Mouse (Mus musculus): ENCODE data around the gene Abhd5. TPM values are rescaled to one million over a fixed set of nuclear protein-coding genes. Genes with fewer than 3 reads are reported as not detected.

Abhd5 gene
- polyA plus RNA-seq, 1 experiment, result 296 TPM

DNA sequence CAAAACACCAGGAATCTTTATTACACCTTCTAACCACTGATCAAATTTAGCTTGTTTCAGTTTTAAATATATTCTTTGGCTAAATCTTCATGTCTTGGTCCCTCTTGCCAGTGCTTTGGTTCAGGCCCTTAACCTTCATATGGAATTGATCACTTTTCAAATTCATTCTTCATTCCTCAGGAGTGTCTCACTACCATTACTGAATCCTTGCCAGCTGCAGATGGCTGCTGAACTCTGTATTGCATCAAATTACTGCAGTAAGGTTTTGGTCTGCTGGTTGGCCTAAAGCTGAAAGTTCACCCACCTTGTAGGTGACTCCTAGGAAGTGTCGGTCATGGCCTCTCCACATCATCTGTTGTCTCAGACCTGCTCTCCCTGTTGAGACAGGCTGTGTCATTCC, 12.8 kb downstream of the Abhd5 start:
- no peak for TF ChIP-seq CTCF (IDR thresholded peaks at IDR 0.05; ENCODE audit: control insufficient read depth, insufficient read depth, insufficient replicate concordance, low read depth, low read length)
- TF ChIP-seq POLR2A (IDR thresholded peaks at IDR 0.05; ENCODE audit: control insufficient read depth, low read depth, low read length), result no peak

DNA sequence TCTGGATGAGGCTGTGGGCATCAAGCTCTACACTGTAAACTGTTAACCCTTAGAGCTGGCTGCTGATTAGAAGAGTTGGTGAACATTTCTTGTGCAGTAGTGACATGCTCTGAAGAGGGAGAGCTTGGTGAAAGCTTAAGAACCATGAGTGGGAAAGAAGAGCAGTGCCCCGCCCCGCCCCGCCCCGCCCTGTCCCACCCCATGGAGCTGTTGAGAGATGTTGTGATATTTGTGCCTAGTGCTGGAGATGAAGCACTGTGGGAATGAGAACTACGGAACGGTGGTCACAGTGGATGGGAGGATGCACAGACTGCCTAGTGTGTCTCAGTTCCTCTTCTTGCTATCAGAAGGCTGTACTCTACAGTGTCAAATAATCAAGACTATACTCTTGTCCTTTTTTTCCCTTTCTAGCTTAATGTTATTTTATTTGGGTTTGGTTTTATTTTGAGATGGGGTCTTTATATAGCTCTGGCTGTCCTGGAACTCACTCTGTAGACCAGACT, 18.9 kb downstream of the Abhd5 start:
- H3K36me3 ChIP-seq (ENCODE audit: control insufficient read depth, insufficient read depth, low read length), result no peaks in the 10 kb centered on the region
- no peak overlapping the region for H3K4me3 ChIP-seq (ENCODE audit: control insufficient read depth, low read depth, low read length)
- no peaks in the 10 kb centered on the region for H3K27me3 ChIP-seq (ENCODE audit: control insufficient read depth, insufficient read depth, low read length)
- H3K27ac ChIP-seq (ENCODE audit: control insufficient read depth, insufficient read depth, low read depth, low read length), result no peak overlapping the region
- H3K4me1 ChIP-seq (ENCODE audit: control insufficient read depth, insufficient read depth, low read length), result no peaks in the 10 kb centered on the region
- TF ChIP-seq POLR2A (IDR thresholded peaks at IDR 0.05; ENCODE audit: control insufficient read depth, low read depth, low read length), result no peak
- TF ChIP-seq CTCF (IDR thresholded peaks at IDR 0.05; ENCODE audit: control insufficient read depth, insufficient read depth, insufficient replicate concordance, low read depth, low read length), result no peak

More for the DNA sequence above, 12.8 kb downstream of the Abhd5 start:
- Histone ChIP-seq H3K4me3 (ENCODE audit: control insufficient read depth, low read depth, low read length) (no peak overlapping the region), H3K36me3 (ENCODE audit: control insufficient read depth, insufficient read depth, low read length) (no peaks in the 10 kb centered on the region), H3K27me3 (ENCODE audit: control insufficient read depth, insufficient read depth, low read length) (no peaks in the 10 kb centered on the region), H3K27ac (ENCODE audit: control insufficient read depth, insufficient read depth, low read depth, low read length) (no peak overlapping the region), H3K4me1 (ENCODE audit: control insufficient read depth, insufficient read depth, low read length) (no peaks in the 10 kb centered on the region)

DNA sequence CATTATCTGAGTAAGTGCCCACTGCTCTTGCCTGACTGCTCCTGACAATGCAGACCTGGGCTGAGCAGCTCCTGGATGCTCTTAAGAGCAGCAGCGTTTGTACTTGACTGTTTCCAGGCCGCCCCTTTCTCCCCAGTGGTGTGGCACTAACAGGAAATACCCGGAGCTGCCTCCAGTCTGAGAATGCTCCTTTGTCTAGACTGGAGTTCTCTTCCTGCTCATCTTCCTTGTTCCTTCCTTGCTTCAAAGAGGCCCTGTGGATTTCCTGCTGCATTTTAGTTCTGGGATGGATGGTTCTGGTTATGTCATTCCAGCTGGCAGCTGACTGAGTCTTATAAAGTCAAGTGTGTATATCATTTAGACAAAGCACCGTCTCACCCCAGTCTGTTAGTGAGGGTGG, 21.1 kb downstream of the Abhd5 start:
- Histone ChIP-seq H3K27me3 (ENCODE audit: control insufficient read depth, insufficient read depth, low read length) (no peaks in the 10 kb centered on the region), H3K36me3 (ENCODE audit: control insufficient read depth, insufficient read depth, low read length) (no peaks in the 10 kb centered on the region; the same call in 1 of the 2 replicates), H3K27ac (ENCODE audit: control insufficient read depth, insufficient read depth, low read depth, low read length) (no peak overlapping the region), H3K4me3 (ENCODE audit: control insufficient read depth, low read depth, low read length) (no peak overlapping the region), H3K4me1 (ENCODE audit: control insufficient read depth, insufficient read depth, low read length) (no peaks in the 10 kb centered on the region)
- TF ChIP-seq POLR2A (IDR thresholded peaks at IDR 0.05; ENCODE audit: control insufficient read depth, low read depth, low read length) (no peak), CTCF (IDR thresholded peaks at IDR 0.05; ENCODE audit: control insufficient read depth, insufficient read depth, insufficient replicate concordance, low read depth, low read length) (no peak)

DNA sequence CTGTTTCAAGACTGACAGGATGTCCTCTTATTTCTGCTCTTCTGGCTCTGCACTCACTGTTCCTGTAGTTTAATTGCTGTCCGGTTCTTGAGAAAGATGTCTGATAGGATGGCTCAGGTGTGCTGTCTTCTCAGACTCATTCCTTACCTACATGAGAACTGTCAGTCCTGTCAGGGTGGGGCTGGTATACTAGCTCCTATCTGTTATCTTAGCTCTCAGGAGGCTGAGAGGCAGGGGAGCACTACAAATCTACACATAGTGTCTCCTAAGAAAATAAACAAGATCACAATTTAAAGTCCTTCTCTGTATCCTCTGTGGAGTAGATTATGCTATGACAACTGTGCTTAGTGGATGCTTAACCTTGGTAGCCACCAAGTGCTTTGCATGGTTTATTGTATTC, 21.6 kb downstream of the Abhd5 start:
- Histone ChIP-seq H3K36me3 (ENCODE audit: control insufficient read depth, insufficient read depth, low read length) (no peaks in the 10 kb centered on the region; the same call in 1 of the 2 replicates), H3K27me3 (ENCODE audit: control insufficient read depth, insufficient read depth, low read length) (no peaks in the 10 kb centered on the region), H3K4me1 (ENCODE audit: control insufficient read depth, insufficient read depth, low read length) (no peaks in the 10 kb centered on the region), H3K27ac (ENCODE audit: control insufficient read depth, insufficient read depth, low read depth, low read length) (no peak overlapping the region), H3K4me3 (ENCODE audit: control insufficient read depth, low read depth, low read length) (no peak overlapping the region)
- TF ChIP-seq CTCF (IDR thresholded peaks at IDR 0.05; ENCODE audit: control insufficient read depth, insufficient read depth, insufficient replicate concordance, low read depth, low read length) (no peak), POLR2A (IDR thresholded peaks at IDR 0.05; ENCODE audit: control insufficient read depth, low read depth, low read length) (no peak)

DNA sequence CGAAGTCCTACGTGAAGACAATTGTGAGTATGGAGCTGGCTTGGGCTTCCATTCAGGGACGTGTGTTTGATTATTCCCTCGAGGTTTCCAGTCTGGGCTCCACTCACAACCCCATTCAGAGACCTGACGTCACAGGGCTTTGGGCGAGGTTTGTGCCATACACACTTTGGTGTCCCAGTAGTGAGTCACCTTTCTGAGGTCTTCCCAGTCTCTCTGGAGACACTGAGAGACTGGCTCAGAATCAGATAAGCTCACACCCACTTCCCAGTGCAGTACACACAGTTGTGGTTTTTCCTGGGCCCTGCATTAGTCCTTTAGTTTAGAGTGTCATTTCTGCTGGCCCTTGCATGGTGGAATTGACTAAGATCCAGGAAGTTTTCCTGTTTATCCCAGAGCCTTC, 27.6 kb downstream of the Abhd5 start:
- no peak overlapping the region for H3K4me3 ChIP-seq (ENCODE audit: control insufficient read depth, low read depth, low read length)
- peaks cover 2% of the 10 kb centered on the region for H3K36me3 ChIP-seq (ENCODE audit: control insufficient read depth, insufficient read depth, low read length)
- H3K27ac ChIP-seq (ENCODE audit: control insufficient read depth, insufficient read depth, low read depth, low read length), result no peak overlapping the region
- TF ChIP-seq CTCF (IDR thresholded peaks at IDR 0.05; ENCODE audit: control insufficient read depth, insufficient read depth, insufficient replicate concordance, low read depth, low read length) (no peak), POLR2A (IDR thresholded peaks at IDR 0.05; ENCODE audit: control insufficient read depth, low read depth, low read length) (no peak)
- no peaks in the 10 kb centered on the region for H3K27me3 ChIP-seq (ENCODE audit: control insufficient read depth, insufficient read depth, low read length)
- H3K4me1 ChIP-seq (ENCODE audit: control insufficient read depth, insufficient read depth, low read length), result no peaks in the 10 kb centered on the region

DNA sequence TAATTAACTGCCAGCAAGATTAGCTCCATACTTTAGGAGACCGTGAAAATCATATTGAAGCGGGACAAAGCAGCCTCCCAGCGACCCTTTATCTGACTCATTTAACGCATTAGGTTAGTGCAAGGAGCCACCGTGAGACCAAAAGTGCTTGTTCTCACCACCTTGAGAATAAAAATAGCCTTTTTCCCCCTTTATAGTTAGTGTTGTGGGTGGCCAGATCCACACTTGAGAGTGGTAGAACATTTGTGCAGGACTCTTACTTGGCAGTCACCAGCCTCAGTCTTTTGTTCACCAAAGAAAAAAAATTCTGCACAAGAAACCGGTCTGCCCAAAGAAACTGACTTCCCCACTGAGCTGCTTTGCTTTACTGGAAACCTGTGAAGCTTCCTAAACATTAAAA, 29.6 kb downstream of the Abhd5 start:
- Histone ChIP-seq H3K36me3 (ENCODE audit: control insufficient read depth, insufficient read depth, low read length) (peaks cover 2% of the 10 kb centered on the region), H3K4me3 (ENCODE audit: control insufficient read depth, low read depth, low read length) (no peak overlapping the region), H3K27me3 (ENCODE audit: control insufficient read depth, insufficient read depth, low read length) (no peaks in the 10 kb centered on the region), H3K27ac (ENCODE audit: control insufficient read depth, insufficient read depth, low read depth, low read length) (no peak overlapping the region), H3K4me1 (ENCODE audit: control insufficient read depth, insufficient read depth, low read length) (no peaks in the 10 kb centered on the region)
- TF ChIP-seq CTCF (IDR thresholded peaks at IDR 0.05; ENCODE audit: control insufficient read depth, insufficient read depth, insufficient replicate concordance, low read depth, low read length) (no peak), POLR2A (IDR thresholded peaks at IDR 0.05; ENCODE audit: control insufficient read depth, low read depth, low read length) (no peak)

- Histone ChIP-seq H3K4me3 (ENCODE audit: control insufficient read depth, low read depth, low read length) (no peak overlapping the region), H3K27ac (ENCODE audit: control insufficient read depth, insufficient read depth, low read depth, low read length) (no peak overlapping the region), H3K36me3 (ENCODE audit: control insufficient read depth, insufficient read depth, low read length) (peaks cover 2% of the 10 kb centered on the region), H3K27me3 (ENCODE audit: control insufficient read depth, insufficient read depth, low read length) (no peaks in the 10 kb centered on the region), H3K4me1 (ENCODE audit: control insufficient read depth, insufficient read depth, low read length) (no peaks in the 10 kb centered on the region)
- TF ChIP-seq POLR2A (IDR thresholded peaks at IDR 0.05; ENCODE audit: control insufficient read depth, low read depth, low read length) (no peak), CTCF (IDR thresholded peaks at IDR 0.05; ENCODE audit: control insufficient read depth, insufficient read depth, insufficient replicate concordance, low read depth, low read length) (no peak)
Observed at GRCm38 (mm10) chr9:122382006-122382405, 30.6 kb downstream of the Abhd5 start.

DNA sequence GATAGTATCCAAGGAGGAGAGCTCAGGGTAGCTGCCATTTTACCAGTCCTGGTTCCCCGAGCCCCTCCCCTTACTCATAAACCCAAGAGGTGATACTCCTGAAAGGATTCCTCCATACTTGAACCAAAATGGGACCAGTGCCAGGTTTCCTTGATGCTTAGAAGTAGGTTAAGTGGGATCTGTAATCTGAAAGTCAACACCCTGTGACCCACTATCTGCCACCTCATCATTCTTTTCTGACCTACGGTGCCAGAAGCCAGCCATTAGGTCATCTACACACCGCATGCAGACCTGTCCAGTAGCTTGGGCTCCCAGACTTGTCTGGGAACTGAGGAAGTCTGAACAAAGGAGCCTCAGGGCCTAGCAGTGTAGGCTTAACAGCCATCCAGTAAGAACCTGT, 34.6 kb downstream of the Abhd5 start:
- no peaks in the 10 kb centered on the region; the same call in 1 of the 2 replicates for H3K36me3 ChIP-seq (ENCODE audit: control insufficient read depth, insufficient read depth, low read length)
- no peaks in the 10 kb centered on the region for H3K27me3 ChIP-seq (ENCODE audit: control insufficient read depth, insufficient read depth, low read length)
- no peaks in the 10 kb centered on the region for H3K4me1 ChIP-seq (ENCODE audit: control insufficient read depth, insufficient read depth, low read length)
- no peak overlapping the region for H3K4me3 ChIP-seq (ENCODE audit: control insufficient read depth, low read depth, low read length)
- TF ChIP-seq CTCF (IDR thresholded peaks at IDR 0.05; ENCODE audit: control insufficient read depth, insufficient read depth, insufficient replicate concordance, low read depth, low read length) (no peak), POLR2A (IDR thresholded peaks at IDR 0.05; ENCODE audit: control insufficient read depth, low read depth, low read length) (no peak)
- no peak overlapping the region for H3K27ac ChIP-seq (ENCODE audit: control insufficient read depth, insufficient read depth, low read depth, low read length)
